Mouse (Mus musculus): Measurements from ENCODE around the gene Rhog.

DNA sequence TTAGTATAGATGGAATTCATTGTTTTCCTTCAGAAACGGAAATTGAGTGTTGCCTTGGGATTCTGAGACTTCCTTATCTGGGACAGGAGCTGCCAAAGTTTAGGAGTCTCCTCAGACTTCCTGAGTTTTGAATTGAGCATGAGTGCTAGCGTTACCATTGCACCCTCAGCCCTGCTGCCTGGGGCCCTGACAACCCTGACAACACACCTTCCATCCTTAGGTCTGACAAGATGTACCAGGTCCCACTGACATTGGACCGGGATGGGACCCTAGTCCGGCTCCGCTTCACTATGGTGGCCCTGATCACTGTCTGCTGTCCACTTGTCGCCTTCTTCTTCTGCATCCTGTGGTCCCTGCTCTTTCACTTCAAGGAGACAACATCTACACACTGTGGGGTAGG, 29.8 kb downstream of the Rhog start:
- no peak for TF ChIP-seq GATA1 (IDR thresholded peaks at IDR 0.05; ENCODE audit: borderline replicate concordance, low read length)
- no peak for TF ChIP-seq FLI1 (IDR thresholded peaks at IDR 0.05; ENCODE audit: low read length)
